Mouse (Mus musculus) MEL (cell line): ENCODE results near the gene Ube4a. TPM values are rescaled to one million over a fixed set of nuclear protein-coding genes. Genes with fewer than 3 reads are reported as not detected.

ENCODE experiments used
- DNase-seq: peaks from one replicate; pipeline ENCODE4 v3.0.0; 2011; ENCODE audit warnings: low read depth, low spot score
- H3K27ac ChIP-seq: 2 replicates; pipeline ENCODE4 v1.5.1; 2012; ENCODE audit warnings: low read depth, mild to moderate bottlenecking, control low read depth, low read length, moderate library complexity; ENCODE audit not compliant: control insufficient read depth
- H3K27me3 ChIP-seq, 2 experiments: fragments of 150-350 bp in 1 of 2; sonication (generic) in 1 of 2; 2 replicates each; pipeline ENCODE4 v1.6.1; 2012; ENCODE audit warnings: low read length in 2 of 2, mild to moderate bottlenecking in 2 of 2, improper control_type of control experiment in 1 of 2, moderate library complexity in 1 of 2; ENCODE audit not compliant: insufficient read depth in 2 of 2, control insufficient read depth in 1 of 2
- H3K36me3 ChIP-seq, 2 experiments: 2 replicates each; pipeline ENCODE4 v1.6.1; 2012 to 2014; ENCODE audit warnings: low read length in 2 of 2, improper control_type of control experiment in 1 of 2, inconsistent platforms in 1 of 2, mild to moderate bottlenecking in 1 of 2; ENCODE audit not compliant: insufficient read depth in 2 of 2, control insufficient read depth in 1 of 2
- H3K4me1 ChIP-seq, 2 experiments: fragments of 150-350 bp in 1 of 2; sonication (generic) in 1 of 2; 2 replicates each; pipeline ENCODE4 v1.6.1; 2012; ENCODE audit warnings: low read length in 2 of 2, improper control_type of control experiment in 1 of 2, mild to moderate bottlenecking in 1 of 2; ENCODE audit not compliant: insufficient read depth in 2 of 2, control insufficient read depth in 1 of 2
- H3K4me3 ChIP-seq, 2 experiments: fragments of 150-350 bp in 1 of 2; sonication (generic) in 1 of 2; 2 replicates each; pipeline ENCODE4 v1.5.1; 2012; ENCODE audit warnings: low read depth in 2 of 2, low read length in 2 of 2, mild to moderate bottlenecking in 2 of 2, moderate library complexity in 2 of 2, control low read depth in 1 of 2, improper control_type of control experiment in 1 of 2; ENCODE audit not compliant: control insufficient read depth in 1 of 2, insufficient read depth in 1 of 2
- H3K79me2 ChIP-seq: 2 replicates; pipeline ENCODE4 v1.6.1; 2012; ENCODE audit warnings: mild to moderate bottlenecking, low read length, moderate library complexity; ENCODE audit not compliant: control insufficient read depth, poor library complexity, insufficient read depth
- H3K9ac ChIP-seq: 2 replicates; pipeline ENCODE4 v1.6.1; 2012; ENCODE audit warnings: low read depth, mild to moderate bottlenecking, control low read depth, low read length, moderate library complexity; ENCODE audit not compliant: control insufficient read depth, poor library complexity, severe bottlenecking
- H3K9me3 ChIP-seq: fragments of 150-350 bp; sonication (generic); replicated peaks from 2 replicates; pipeline ENCODE4 v1.6.1; 2012; ENCODE audit warnings: mild to moderate bottlenecking, low read length, improper control_type of control experiment, moderate library complexity; ENCODE audit not compliant: insufficient read depth
- BHLHE40 ChIP-seq: IDR thresholded peaks from 2 replicates; pipeline ENCODE4 v1.6.1; 2012; ENCODE audit warnings: low read depth, mild to moderate bottlenecking, inconsistent platforms, low read length, improper control_type of control experiment, borderline replicate concordance
- CHD2 ChIP-seq: IDR thresholded peaks from 2 replicates; pipeline ENCODE4 v1.6.1; 2011; ENCODE audit warnings: low read length, improper control_type of control experiment
- CTCF ChIP-seq, 3 experiments: IDR thresholded peaks in 2 of 3; conservative IDR thresholded peaks in 1 of 3; 2 replicates each; pipeline ENCODE4 v1.5.1; 2011 to 2012; ENCODE audit warnings: low read length in 3 of 3, low read depth in 2 of 3, mild to moderate bottlenecking in 2 of 3, improper control_type of control experiment in 1 of 3, inconsistent platforms in 1 of 3, mixed read lengths in 1 of 3, moderate library complexity in 1 of 3; ENCODE audit not compliant: control insufficient read depth in 1 of 3, insufficient read depth in 1 of 3, poor library complexity in 1 of 3, severe bottlenecking in 1 of 3
- E2F4 ChIP-seq: IDR thresholded peaks from 2 replicates; pipeline ENCODE4 v1.6.1; 2011; ENCODE audit warnings: low read depth, low read length, improper control_type of control experiment, borderline replicate concordance
- ELF1 ChIP-seq: IDR thresholded peaks from 2 replicates; pipeline ENCODE4 v1.6.1; 2014; ENCODE audit warnings: low read depth, mild to moderate bottlenecking, inconsistent platforms, low read length, improper control_type of control experiment, moderate library complexity
- EP300 ChIP-seq, 2 experiments: IDR thresholded peaks; 2 replicates each; pipeline ENCODE4 v1.6.1; 2011; ENCODE audit warnings: improper control_type of control experiment in 2 of 2, low read length in 2 of 2, low read depth in 1 of 2, mild to moderate bottlenecking in 1 of 2
- ETS1 ChIP-seq: IDR thresholded peaks from 2 replicates; pipeline ENCODE4 v1.6.1; 2012; ENCODE audit warnings: low read depth, mild to moderate bottlenecking, inconsistent platforms, low read length, improper control_type of control experiment, moderate library complexity
- GABPA ChIP-seq: IDR thresholded peaks from 2 replicates; pipeline ENCODE4 v1.6.1; 2012; ENCODE audit warnings: low read depth, mild to moderate bottlenecking, inconsistent platforms, low read length, improper control_type of control experiment, moderate library complexity
- GATA1 ChIP-seq: IDR thresholded peaks from 2 replicates; pipeline ENCODE4 v1.6.1; 2011; ENCODE audit warnings: low read depth, low read length, improper control_type of control experiment
- KAT2A ChIP-seq: conservative IDR thresholded peaks from 2 replicates; pipeline ENCODE4 v1.6.1; 2012; ENCODE audit warnings: low read depth, low read length, improper control_type of control experiment, inconsistent platforms
- MAFK ChIP-seq: IDR thresholded peaks from 2 replicates; pipeline ENCODE4 v1.6.1; 2011; ENCODE audit warnings: low read depth, mild to moderate bottlenecking, low read length, improper control_type of control experiment, borderline replicate concordance
- MAX ChIP-seq: IDR thresholded peaks from 2 replicates; pipeline ENCODE4 v1.6.1; 2011; ENCODE audit warnings: low read length, improper control_type of control experiment
- MAZ ChIP-seq: IDR thresholded peaks from 2 replicates; pipeline ENCODE4 v1.6.1; 2012; ENCODE audit warnings: low read depth, mild to moderate bottlenecking, inconsistent platforms, low read length, improper control_type of control experiment
- MXI1 ChIP-seq: IDR thresholded peaks from 2 replicates; pipeline ENCODE4 v1.6.1; 2011; ENCODE audit warnings: mild to moderate bottlenecking, low read depth, low read length, improper control_type of control experiment
- MYB ChIP-seq: IDR thresholded peaks from 2 replicates; pipeline ENCODE4 v1.6.1; 2011; ENCODE audit warnings: mild to moderate bottlenecking, low read depth, low read length, improper control_type of control experiment
- MYC ChIP-seq: IDR thresholded peaks from 2 replicates; pipeline ENCODE4 v1.6.1; 2011; ENCODE audit warnings: low read depth, mild to moderate bottlenecking, low read length, improper control_type of control experiment, moderate library complexity
- NELFE ChIP-seq: IDR thresholded peaks from 2 replicates; pipeline ENCODE4 v1.6.1; 2011; ENCODE audit warnings: low read depth, low read length, improper control_type of control experiment
- RAD21 ChIP-seq: IDR thresholded peaks from 2 replicates; pipeline ENCODE4 v1.6.1; 2011; ENCODE audit warnings: mild to moderate bottlenecking, low read depth, low read length, improper control_type of control experiment
- RCOR1 ChIP-seq: IDR thresholded peaks from 2 replicates; pipeline ENCODE4 v1.6.1; 2012; ENCODE audit warnings: low read depth, mild to moderate bottlenecking, inconsistent platforms, low read length, improper control_type of control experiment
- SIN3A ChIP-seq: IDR thresholded peaks from 2 replicates; pipeline ENCODE4 v1.6.1; 2012; ENCODE audit warnings: low read length, improper control_type of control experiment, inconsistent platforms
- TAL1 ChIP-seq: IDR thresholded peaks from 2 replicates; pipeline ENCODE4 v1.6.1; 2012; ENCODE audit warnings: mild to moderate bottlenecking, inconsistent platforms, low read length, moderate library complexity, mixed read lengths
- TCF12 ChIP-seq: IDR thresholded peaks from 2 replicates; pipeline ENCODE4 v1.6.1; 2014; ENCODE audit warnings: low read depth, mild to moderate bottlenecking, inconsistent platforms, low read length, improper control_type of control experiment, moderate library complexity
- USF1 ChIP-seq: IDR thresholded peaks from 2 replicates; pipeline ENCODE4 v1.6.1; 2014; ENCODE audit warnings: low read depth, mild to moderate bottlenecking, inconsistent platforms, low read length, improper control_type of control experiment, moderate library complexity
- USF2 ChIP-seq, 2 experiments: IDR thresholded peaks; 2 replicates each; pipeline ENCODE4 v1.6.1; 2011 to 2012; ENCODE audit warnings: improper control_type of control experiment in 2 of 2, low read length in 2 of 2, borderline replicate concordance in 1 of 2, inconsistent platforms in 1 of 2, low read depth in 1 of 2, mild to moderate bottlenecking in 1 of 2; ENCODE audit not compliant: insufficient read depth in 1 of 2
- ZC3H11A ChIP-seq: IDR thresholded peaks from 2 replicates; pipeline ENCODE4 v1.6.1; 2012; ENCODE audit warnings: low read depth, mild to moderate bottlenecking, inconsistent platforms, low read length, improper control_type of control experiment
- ZKSCAN1 ChIP-seq: IDR thresholded peaks from 2 replicates; pipeline ENCODE4 v1.6.1; 2012; ENCODE audit warnings: low read depth, mild to moderate bottlenecking, inconsistent platforms, low read length, improper control_type of control experiment, moderate library complexity
- polyA plus RNA-seq, 2 experiments: library from polyadenylated mRNA; stranded (reverse) in 1 of 2; unstranded in 1 of 2; fragments of >175 nt in 1 of 2; fragments of >200 nt in 1 of 2; gene quantifications; 2 replicates each; pipeline versions ENCODE4 v1.2.1 to v1.2.4; 2012; ENCODE audit warnings: low replicate concordance in 2 of 2, low read depth in 1 of 2; ENCODE audit not compliant: insufficient read length in 2 of 2, insufficient read depth in 1 of 2, missing spikeins in 1 of 2
- total RNA-seq: library from RNA; depleted of rRNA; stranded (reverse); fragments of 300-350 nt; gene quantifications from 2 replicates; pipeline ENCODE4 v1.2.3, GENCODE M21; 2012

Gene Ube4a
- total and polyA plus RNA-seq, 3 experiments, result 24.2 to 37.9 (median 32.8) TPM

- TF ChIP-seq BHLHE40, result 0 out of 2 replicates have a peak, but pooled peaks have one; percentile 25
- TF ChIP-seq CTCF (IDR thresholded peaks at IDR 0.05 in 2 of 3, conservative IDR thresholded peaks at IDR 0.05 in 1 of 3; ENCODE audit: control insufficient read depth in 1 of 3, insufficient read depth in 1 of 3, low read depth in 2 of 3, low read length in 3 of 3, poor library complexity in 1 of 3, severe bottlenecking in 1 of 3), result no peak
Measured at GRCm38 (mm10) chr9:44993268-44993667, 27.9 kb upstream of the Ube4a start (continued).

DNA sequence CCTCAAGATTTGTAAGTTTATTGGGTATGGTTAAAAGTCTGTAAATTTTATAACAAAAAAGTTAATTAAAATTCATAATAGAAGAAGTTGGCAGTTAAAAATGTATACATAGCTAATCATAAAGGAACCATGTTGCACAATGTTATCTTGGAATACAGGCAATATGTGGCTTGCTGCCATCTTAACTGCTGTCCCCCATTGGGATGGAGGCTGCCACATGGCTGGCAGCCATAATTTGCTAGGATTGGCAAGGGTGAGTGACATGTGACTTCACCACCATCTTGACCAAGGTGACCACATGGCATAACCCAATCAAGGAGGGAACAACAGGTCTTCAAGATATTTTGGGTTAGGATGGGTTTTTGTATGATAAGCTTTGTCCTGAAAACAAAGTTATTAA, 26.9 kb upstream of the Ube4a start:
- Histone ChIP-seq H3K27me3 (no peaks in the 10 kb centered on the region), H3K9me3 (no peaks in the 10 kb centered on the region), H3K4me3 (peak overlapping the region in 1 of 2 experiments; percentile 10; a peak in 1 of 4 replicates), H3K79me2 (no peaks in the 10 kb centered on the region)
- TF ChIP-seq MAFK (peak; percentile 47; the same call in 1 of the 2 replicates), ZKSCAN1 (no peak), BHLHE40 (peak; percentile 69), MXI1 (peak; percentile 73; the same call in 1 of the 2 replicates), ELF1 (no peak), NELFE (no peak), RAD21 (no peak), KAT2A (0 out of 2 replicates have a peak, but pooled peaks have one; percentile 20), MAX (peak; percentile 91), USF1 (peak; percentile 80), USF2 (IDR thresholded peaks at IDR 0.05; ENCODE audit: borderline replicate concordance in 1 of 2, insufficient read depth in 1 of 2, low read depth in 1 of 2, low read length in 2 of 2) (0 out of 4 replicates have a peak, but pooled peaks of 1 of the 2 experiments have one; percentile 35), EP300 (IDR thresholded peaks at IDR 0.05; ENCODE audit: low read depth in 1 of 2, low read length in 2 of 2) (peak; percentile 89 to 91), TCF12 (peak; percentile 89), TAL1 (peak; percentile 73), ETS1 (peak; percentile 96), RCOR1 (peak; percentile 61; the same call in 1 of the 2 replicates), MYC (peak; percentile 76), MAZ (no peak), ZC3H11A (no peak), MYB (peak; percentile 84), CHD2 (no peak), GABPA (no peak), SIN3A (peak; percentile 83; the same call in 1 of the 2 replicates), GATA1 (peak; percentile 82), E2F4 (no peak)
- TF ChIP-seq, all 39 proteins: peak for 16
- peaks cover 31 to 47% of the 10 kb centered on the region in 2 experiments for H3K4me1 ChIP-seq
- peaks cover 0 to 44% of the 10 kb centered on the region in 2 experiments; a peak in 2 of 4 replicates for H3K36me3 ChIP-seq
- peak; percentile 83 for DNase-seq
- H3K9ac ChIP-seq, result no peak overlapping the region
- H3K27ac ChIP-seq, result peak overlapping the region; percentile 89
